Mouse (Mus musculus): Measurements from ENCODE around the gene Mrpl58.

- TF ChIP-seq CTCF (IDR thresholded peaks at IDR 0.05; ENCODE audit: low read depth) (no peak), EP300 (IDR thresholded peaks at IDR 0.05; ENCODE audit: low read depth) (no peak)
These were observed 43.4 kb downstream of the Mrpl58 start for GRCm38 (mm10) chr11:115446906-115447305.
